Mouse (Mus musculus): ENCODE measurements around the gene Spock1. TPM values are rescaled to one million over a fixed set of nuclear protein-coding genes. Genes with fewer than 3 reads are reported as not detected.

Spock1 gene
- total and polyA plus RNA-seq, 3 experiments: not detected

GRCm38 (mm10) chr13:57623909-57624481 lies 284.1 kb downstream of the Spock1 start:
- in situ Hi-C loops (cut with MboI; ENCODE audit: low pct_ligation_motif_present, low pct_unique_long_range_greater_than_20kb, low sequenced_read_pairs): no loop called here
- Histone ChIP-seq H3K4me1 (ENCODE audit: control insufficient read depth in 1 of 2, insufficient read depth in 2 of 2) (no peaks in the 10 kb centered on the region), H3K9ac (ENCODE audit: insufficient read depth, low read depth) (no peak overlapping the region), H3K36me3 (replicated peaks in 1 of 2; ENCODE audit: control insufficient read depth in 1 of 2, insufficient read depth in 1 of 2, low read length in 1 of 2) (no peaks in the 10 kb centered on the region), H3K9me3 (replicated peaks; ENCODE audit: low read length) (peaks cover 96% of the 10 kb centered on the region), H3K4me2 (ENCODE audit: insufficient read depth, low read depth, poor library complexity, severe bottlenecking) (no peak overlapping the region), H3K79me2 (replicated peaks; ENCODE audit: control insufficient read depth, extremely low read depth, insufficient read depth, poor library complexity, severe bottlenecking) (no peaks in the 10 kb centered on the region), H3K27ac (ENCODE audit: insufficient read depth, low read depth) (no peak overlapping the region), H3K4me3 (replicated peaks in 1 of 3; ENCODE audit: low read depth in 2 of 3, low read length in 2 of 3, poor library complexity in 1 of 3) (no peak overlapping the region), H3K27me3 (replicated peaks) (no peaks in the 10 kb centered on the region)
- TF ChIP-seq CTCF (conservative IDR thresholded peaks at IDR 0.05 in 1 of 2, IDR thresholded peaks at IDR 0.05 in 1 of 2; ENCODE audit: low read depth in 2 of 2, low read length in 2 of 2) (no peak), JUND (conservative IDR thresholded peaks at IDR 0.05; ENCODE audit: low read depth, low read length) (no peak), MAX (IDR thresholded peaks at IDR 0.05; ENCODE audit: low read length) (no peak), E2F4 (IDR thresholded peaks at IDR 0.05; ENCODE audit: insufficient replicate concordance, low read depth, low read length) (no peak), RCOR1 (conservative IDR thresholded peaks at IDR 0.05; ENCODE audit: low read depth, low read length) (no peak), EP300 (IDR thresholded peaks at IDR 0.05; ENCODE audit: low read length) (no peak), HCFC1 (IDR thresholded peaks at IDR 0.05; ENCODE audit: low read depth, low read length) (no peak), POLR2A (IDR thresholded peaks at IDR 0.05; ENCODE audit: low read depth, low read length) (no peak)
- dilution Hi-C loops (cut with MboI; ENCODE audit: extremely low pct_ligation_motif_present, extremely low pct_unique_long_range_greater_than_20kb, low sequenced_read_pairs): no loop called here
- no peak for DNase-seq (ENCODE audit: extremely low read depth)

GRCm38 (mm10) chr13:57619079-57619768 lies 288.9 kb downstream of the Spock1 start:
- dilution Hi-C loops (cut with MboI; ENCODE audit: extremely low pct_ligation_motif_present, extremely low pct_unique_long_range_greater_than_20kb, low sequenced_read_pairs): no loop called here
- Histone ChIP-seq H3K4me2 (ENCODE audit: insufficient read depth, low read depth, poor library complexity, severe bottlenecking) (no peak overlapping the region), H3K4me1 (ENCODE audit: control insufficient read depth in 1 of 2, insufficient read depth in 2 of 2) (no peaks in the 10 kb centered on the region), H3K9me3 (replicated peaks; ENCODE audit: low read length) (peaks cover 85% of the 10 kb centered on the region), H3K27me3 (replicated peaks) (no peaks in the 10 kb centered on the region), H3K36me3 (replicated peaks in 1 of 2; ENCODE audit: control insufficient read depth in 1 of 2, insufficient read depth in 1 of 2, low read length in 1 of 2) (no peaks in the 10 kb centered on the region), H3K27ac (ENCODE audit: insufficient read depth, low read depth) (no peak overlapping the region), H3K9ac (ENCODE audit: insufficient read depth, low read depth) (no peak overlapping the region), H3K79me2 (replicated peaks; ENCODE audit: control insufficient read depth, extremely low read depth, insufficient read depth, poor library complexity, severe bottlenecking) (no peaks in the 10 kb centered on the region), H3K4me3 (replicated peaks in 1 of 3; ENCODE audit: low read depth in 2 of 3, low read length in 2 of 3, poor library complexity in 1 of 3) (no peak overlapping the region)
- DNase-seq (ENCODE audit: extremely low read depth): no peak
- in situ Hi-C loops (cut with MboI; ENCODE audit: low pct_ligation_motif_present, low pct_unique_long_range_greater_than_20kb, low sequenced_read_pairs): no loop called here
- no peak for TF ChIP-seq RAD21 (IDR thresholded peaks at IDR 0.05; ENCODE audit: low read depth, low read length)
- no peak for TF ChIP-seq NRF1 (IDR thresholded peaks at IDR 0.05; ENCODE audit: low read depth, low read length)
- TF ChIP-seq KAT2A (IDR thresholded peaks at IDR 0.05; ENCODE audit: insufficient replicate concordance, low read length): no peak
- no peak for TF ChIP-seq USF2 (conservative IDR thresholded peaks at IDR 0.05; ENCODE audit: low read depth, low read length)
- TF ChIP-seq MEF2A (IDR thresholded peaks at IDR 0.05; ENCODE audit: borderline replicate concordance, low read depth, low read length): no peak
- no peak for TF ChIP-seq CTCF (conservative IDR thresholded peaks at IDR 0.05 in 1 of 2, IDR thresholded peaks at IDR 0.05 in 1 of 2; ENCODE audit: low read depth in 2 of 2, low read length in 2 of 2)
- TF ChIP-seq SMC3 (IDR thresholded peaks at IDR 0.05; ENCODE audit: low read depth, low read length): no peak
